Mouse (Mus musculus): ENCODE results near the gene Scaf8.

Scaf8 gene

GRCm38 (mm10) chr17:3230231-3231000, 115.6 kb downstream of the Scaf8 start:
- in situ Hi-C loops (cut with MboI; ENCODE audit: low pct_unique_long_range_greater_than_20kb in 1 of 2, low sequenced_read_pairs in 2 of 2, unreplicated experiment in 1 of 2), result no loop called here

GRCm38 (mm10) chr17:3232626-3233025, 117.9 kb downstream of the Scaf8 start:
- in situ Hi-C loops (cut with MboI; ENCODE audit: low pct_unique_long_range_greater_than_20kb in 1 of 2, low sequenced_read_pairs in 2 of 2, unreplicated experiment in 1 of 2), result no loop called here

GRCm38 (mm10) chr17:3243672-3244071, 128.9 kb downstream of the Scaf8 start:
- in situ Hi-C loops (cut with MboI; ENCODE audit: low pct_unique_long_range_greater_than_20kb in 1 of 2, low sequenced_read_pairs in 2 of 2, unreplicated experiment in 1 of 2), result no loop called here

- in situ Hi-C loops (cut with MboI; ENCODE audit: low pct_unique_long_range_greater_than_20kb in 1 of 2, low sequenced_read_pairs in 2 of 2, unreplicated experiment in 1 of 2), result no loop called here
Observed at GRCm38 (mm10) chr17:3244881-3245739, 130.3 kb downstream of the Scaf8 start.

- in situ Hi-C loops (cut with MboI; ENCODE audit: low pct_unique_long_range_greater_than_20kb in 1 of 2, low sequenced_read_pairs in 2 of 2, unreplicated experiment in 1 of 2), result no loop called here
Observed at GRCm38 (mm10) chr17:3246665-3247370, 132.0 kb downstream of the Scaf8 start.
